Mouse (Mus musculus) lung, embryonic 14.5 days (tissue): ENCODE measurements at regions not wholly inside any gene's neighbourhood (a gene's known extent, or its start where the extent isn't known, plus 50 kb on each side); places are given as distances from the start of the nearest gene placed in this dataset.
A peak's percentile ranks its signal among the peaks of the same experiment; 100 is the strongest.

Experiments
- ATAC-seq: fragments of 200-750 bp; cut with Nextera tagmentation; 2 replicates; pipeline ENCODE4 v1.8.0; 2017; ENCODE audit warnings: mild to moderate bottlenecking, moderate TSS enrichment, moderate library complexity; ENCODE audit not compliant: insufficient read depth
- DNase-seq: peaks from one replicate; pipeline ENCODE4 v3.0.0-alpha.2; 2015
- H3K27ac ChIP-seq: fragments of 300-500 bp; sonication (generic); 2 replicates; pipeline ENCODE4 v1.5.1; 2014; ENCODE audit warnings: low read depth, mild to moderate bottlenecking, moderate library complexity
- H3K27me3 ChIP-seq: fragments of 300-500 bp; sonication (generic); 2 replicates; pipeline ENCODE4 v1.6.1; 2014; ENCODE audit warnings: low read length, control low read depth; ENCODE audit not compliant: insufficient read depth
- H3K36me3 ChIP-seq: fragments of 300-500 bp; sonication (generic); 2 replicates; pipeline ENCODE4 v1.6.1; 2014; ENCODE audit warnings: control low read depth; ENCODE audit not compliant: insufficient read depth
- H3K4me1 ChIP-seq: fragments of 300-500 bp; sonication (generic); 2 replicates; pipeline ENCODE4 v1.6.1; 2014; ENCODE audit warnings: antibody characterized with exemption, control low read depth; ENCODE audit not compliant: insufficient read depth
- H3K4me2 ChIP-seq: fragments of 300-500 bp; sonication (generic); 2 replicates; pipeline ENCODE4 v1.6.1; 2014; ENCODE audit warnings: mild to moderate bottlenecking
- H3K4me3 ChIP-seq: fragments of 300-500 bp; sonication (generic); 2 replicates; pipeline ENCODE4 v1.5.1; 2014; ENCODE audit warnings: low read depth, low read length
- H3K9ac ChIP-seq: fragments of 300-500 bp; sonication (generic); 2 replicates; pipeline ENCODE4 v1.6.1; 2014
- H3K9me3 ChIP-seq: fragments of 300-500 bp; sonication (generic); 2 replicates; pipeline ENCODE4 v1.6.1; 2016; ENCODE audit warnings: low read depth, low read length, control low read depth
- CTCF ChIP-seq: IDR thresholded peaks from 2 replicates; pipeline ENCODE4 v1.5.1; 2016; ENCODE audit warnings: antibody characterized with exemption, low read depth
- WGBS: fragments of 180-500 bp; shearing (Covaris S2); extraction: QIAGEN DNeasy Blood & Tissue Kit; methylation state at CpG from one replicate; pipeline ENCODE4 v1.1.7; 2014; 5-methylcytosine and 5-hydroxymethylcytosine counted together

DNA sequence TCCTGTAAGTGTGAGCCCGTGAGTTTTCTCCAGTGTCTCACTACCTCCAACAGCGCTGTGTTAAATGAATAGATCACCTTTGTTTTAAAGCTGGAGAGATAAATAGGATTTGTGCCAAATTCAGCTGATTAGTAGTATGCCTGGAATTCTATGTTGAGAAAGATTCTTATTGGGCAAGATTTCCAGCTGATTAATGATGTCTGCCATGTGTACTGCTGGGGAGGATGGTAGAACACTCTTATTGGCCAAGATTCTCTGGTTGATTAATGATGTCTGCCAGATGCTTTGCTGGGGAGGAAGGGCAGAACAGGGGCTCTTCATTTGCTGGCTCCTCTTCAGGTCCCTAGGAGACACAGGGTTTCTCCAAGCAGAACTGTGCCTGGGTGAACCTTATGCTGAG, 158.9 kb upstream of the Bmper start:
- WGBS, result 66% methylated on average over 2 of the region's 2 CpGs
- no peaks in the 10 kb centered on the region for H3K27me3 ChIP-seq

GRCm38 (mm10) chr9:23064811-23065210, 158.1 kb upstream of the Bmper start:
- ATAC-seq (no peak), DNase-seq (no peak)
- Histone ChIP-seq H3K4me1 (peaks cover 20% of the 10 kb centered on the region), H3K27ac (no peak overlapping the region), H3K36me3 (no peaks in the 10 kb centered on the region), H3K27me3 (no peaks in the 10 kb centered on the region), H3K4me3 (no peak overlapping the region), H3K4me2 (no peak overlapping the region), H3K9ac (no peak overlapping the region), H3K9me3 (no peaks in the 10 kb centered on the region)
- WGBS, result 91% methylated on average over 3 of the region's 3 CpGs
- TF ChIP-seq CTCF, result no peak

More for the DNA sequence above, 158.9 kb upstream of the Bmper start:
- DNase-seq, result peak; percentile 45
- no peak overlapping the region for H3K4me3 ChIP-seq
- no peak overlapping the region for H3K9ac ChIP-seq
- peaks cover 20% of the 10 kb centered on the region for H3K4me1 ChIP-seq
- no peaks in the 10 kb centered on the region for H3K36me3 ChIP-seq
- TF ChIP-seq CTCF, result no peak
- no peaks in the 10 kb centered on the region for H3K9me3 ChIP-seq
- no peak overlapping the region for H3K4me2 ChIP-seq
- ATAC-seq, result no peak
- H3K27ac ChIP-seq, result no peak overlapping the region

DNA sequence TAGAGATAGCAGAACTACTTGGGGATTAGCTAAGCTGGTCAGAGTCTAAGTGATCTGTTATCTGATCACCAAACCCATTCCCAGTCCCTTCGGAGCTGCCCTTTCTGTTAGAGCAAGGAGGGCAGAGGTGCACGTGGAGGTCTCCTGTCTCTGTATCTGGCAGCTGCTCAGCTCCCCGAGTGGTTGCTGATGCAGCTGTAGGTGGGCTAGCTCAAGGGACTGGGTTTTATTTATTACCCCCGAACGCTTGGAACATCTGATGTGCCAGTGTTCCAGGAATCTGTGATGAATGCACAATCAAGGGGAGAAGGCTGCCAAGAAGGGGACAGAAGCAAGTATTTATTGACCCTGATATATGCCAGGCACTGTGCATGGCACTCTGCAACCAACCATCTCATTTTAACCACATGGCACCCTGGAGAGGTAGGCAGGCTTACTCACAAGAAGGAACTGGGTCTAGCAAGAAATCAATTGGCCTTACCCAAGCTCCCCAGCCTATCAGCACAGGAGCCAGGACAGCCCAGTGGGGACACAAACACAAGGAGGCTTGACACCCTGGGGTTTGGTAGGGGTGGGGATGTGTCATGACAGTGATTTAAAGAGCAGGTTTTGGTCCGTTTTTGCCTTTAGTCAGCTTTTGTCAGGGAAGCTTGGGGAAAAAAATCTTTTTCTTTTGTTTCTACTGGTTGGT, 154.6 kb upstream of the Bmper start:
- no peak overlapping the region for H3K4me3 ChIP-seq
- H3K36me3 ChIP-seq, result no peaks in the 10 kb centered on the region
- no peak for TF ChIP-seq CTCF
- DNase-seq (no peak), ATAC-seq (no peak)
- no peaks in the 10 kb centered on the region for H3K27me3 ChIP-seq
- no peak overlapping the region for H3K27ac ChIP-seq
- peaks cover 7% of the 10 kb centered on the region for H3K4me1 ChIP-seq
- 46% methylated on average over 6 of the region's 6 CpGs for WGBS
- H3K4me2 ChIP-seq, result no peak overlapping the region
- H3K9me3 ChIP-seq, result no peaks in the 10 kb centered on the region
- H3K9ac ChIP-seq, result no peak overlapping the region

DNA sequence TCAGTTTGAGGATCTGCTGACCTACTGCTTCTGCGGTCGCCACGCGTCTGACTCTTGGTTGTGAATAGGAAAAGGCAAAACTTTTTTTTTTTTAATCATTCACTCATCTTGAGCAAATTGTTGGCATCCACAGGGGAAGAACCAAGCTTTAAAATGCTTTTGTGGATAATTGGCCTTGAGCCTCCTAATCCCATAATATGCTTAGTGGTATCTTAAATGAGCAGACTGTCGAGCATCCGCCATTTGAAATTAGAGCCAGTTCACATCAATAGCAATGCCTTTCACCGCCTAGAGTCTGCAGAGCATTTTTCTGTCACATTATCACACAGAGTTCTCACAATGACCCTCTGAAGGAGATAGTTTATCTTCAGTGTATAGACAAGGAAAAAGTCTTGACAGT, 153.7 kb upstream of the Bmper start:
- no peak overlapping the region for H3K4me2 ChIP-seq
- no peaks in the 10 kb centered on the region for H3K9me3 ChIP-seq
- H3K36me3 ChIP-seq, result no peaks in the 10 kb centered on the region
- H3K4me1 ChIP-seq, result peaks cover 2% of the 10 kb centered on the region; the same call in 1 of the 2 replicates
- no peak overlapping the region for H3K9ac ChIP-seq
- TF ChIP-seq CTCF, result no peak
- no peak overlapping the region for H3K4me3 ChIP-seq
- no peak overlapping the region for H3K27ac ChIP-seq
- 88% methylated on average over 7 of the region's 7 CpGs for WGBS
- ATAC-seq (no peak), DNase-seq (no peak)
- H3K27me3 ChIP-seq, result no peaks in the 10 kb centered on the region

GRCm38 (mm10) chr9:23071006-23071405, 151.9 kb upstream of the Bmper start:
- DNase-seq (no peak), ATAC-seq (no peak)
- no peak for TF ChIP-seq CTCF
- H3K4me3 ChIP-seq, result no peak overlapping the region
- H3K27me3 ChIP-seq, result no peaks in the 10 kb centered on the region
- WGBS, result 52% methylated on average over 2 of the region's 2 CpGs
- H3K27ac ChIP-seq, result no peak overlapping the region
- no peaks in the 10 kb centered on the region for H3K9me3 ChIP-seq
- H3K36me3 ChIP-seq, result no peaks in the 10 kb centered on the region
- no peak overlapping the region for H3K9ac ChIP-seq
- H3K4me2 ChIP-seq, result no peak overlapping the region
- no peaks in the 10 kb centered on the region for H3K4me1 ChIP-seq

DNA sequence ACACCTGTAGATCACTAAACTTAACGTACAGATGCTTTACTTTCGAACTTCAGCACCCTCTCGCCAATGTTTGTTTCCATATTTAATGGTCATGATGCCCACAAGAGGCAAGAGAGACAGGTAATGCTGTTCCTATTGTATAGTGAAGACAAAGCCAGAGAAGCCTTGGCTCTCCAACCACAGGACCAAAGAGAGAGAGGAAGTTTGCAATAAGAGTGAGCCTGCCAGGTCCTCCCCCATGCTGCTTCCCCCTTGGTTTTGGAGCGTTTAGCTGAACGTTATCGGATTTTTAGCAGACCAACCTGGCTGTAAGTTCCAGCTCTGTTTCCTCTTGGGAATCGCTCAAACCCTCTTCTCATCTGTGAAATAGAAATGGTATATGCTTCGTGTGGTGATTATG, 150.1 kb upstream of the Bmper start:
- TF ChIP-seq CTCF, result no peak
- no peaks in the 10 kb centered on the region for H3K4me1 ChIP-seq
- no peaks in the 10 kb centered on the region for H3K36me3 ChIP-seq
- ATAC-seq, result no peak
- H3K9ac ChIP-seq, result no peak overlapping the region
- no peak overlapping the region for H3K4me2 ChIP-seq
- H3K9me3 ChIP-seq, result no peaks in the 10 kb centered on the region
- 76% methylated on average over 8 of the region's 8 CpGs for WGBS
- H3K4me3 ChIP-seq, result no peak overlapping the region
- H3K27me3 ChIP-seq, result no peaks in the 10 kb centered on the region
- H3K27ac ChIP-seq, result no peak overlapping the region
- DNase-seq, result no peak

DNA sequence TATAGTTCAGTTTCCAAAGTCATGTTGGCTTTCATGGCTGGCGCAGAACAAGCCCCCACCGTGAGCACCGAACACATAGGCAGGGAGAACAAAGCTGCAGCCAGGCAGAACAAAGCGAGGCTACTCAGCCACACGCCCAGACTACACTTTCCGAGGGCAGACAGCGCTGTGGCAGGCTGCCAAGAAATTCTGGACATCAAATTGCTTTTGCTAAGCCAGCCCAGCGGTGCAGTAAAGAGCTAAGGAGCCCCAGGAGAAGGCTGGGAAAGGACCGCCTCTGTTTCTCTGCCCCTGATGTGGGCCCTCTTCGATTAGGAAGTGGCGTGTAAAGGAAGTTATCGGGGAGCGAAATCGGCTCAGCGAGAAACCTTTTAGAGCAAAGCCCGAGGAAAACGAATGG, 139.3 kb upstream of the Bmper start:
- Histone ChIP-seq H3K36me3 (no peaks in the 10 kb centered on the region), H3K4me3 (no peak overlapping the region), H3K27me3 (no peaks in the 10 kb centered on the region), H3K9ac (peak overlapping the region; percentile 6; the same call in 1 of the 2 replicates), H3K27ac (peak overlapping the region; percentile 89), H3K4me1 (peaks cover 9% of the 10 kb centered on the region; the same call in 1 of the 2 replicates), H3K4me2 (peak overlapping the region; percentile 38), H3K9me3 (no peaks in the 10 kb centered on the region)
- ATAC-seq, result peak; percentile 96
- WGBS, result 5% methylated on average over 17 of the region's 17 CpGs
- DNase-seq, result peak; percentile 99
- TF ChIP-seq CTCF, result no peak
